Mouse (Mus musculus) CD4-positive, CD25-positive, alpha-beta regulatory T cell, adult 4 months (primary cell): ENCODE measurements around the gene Uqcc3. TPM values are rescaled to one million over a fixed set of nuclear protein-coding genes. Genes with fewer than 3 reads are reported as not detected.
"Not testable (repeated sequence)": the region's sequence is repeated elsewhere in the genome, so short reads cannot be mapped to it uniquely, and the experiment has no call there.

Experiments used
- ATAC-seq: one replicate; pipeline ENCODE4 v1.8.0; 2017
- polyA plus RNA-seq, 2 experiments: library from polyadenylated mRNA; unstranded; fragments of 100-300 nt; shearing (Covaris generic); gene quantifications; one replicate each; pipeline ENCODE4 v1.2.1; 2017

Uqcc3 gene
- polyA plus RNA-seq, result 10 to 100 TPM; 80.7 to 88.3 TPM

DNA sequence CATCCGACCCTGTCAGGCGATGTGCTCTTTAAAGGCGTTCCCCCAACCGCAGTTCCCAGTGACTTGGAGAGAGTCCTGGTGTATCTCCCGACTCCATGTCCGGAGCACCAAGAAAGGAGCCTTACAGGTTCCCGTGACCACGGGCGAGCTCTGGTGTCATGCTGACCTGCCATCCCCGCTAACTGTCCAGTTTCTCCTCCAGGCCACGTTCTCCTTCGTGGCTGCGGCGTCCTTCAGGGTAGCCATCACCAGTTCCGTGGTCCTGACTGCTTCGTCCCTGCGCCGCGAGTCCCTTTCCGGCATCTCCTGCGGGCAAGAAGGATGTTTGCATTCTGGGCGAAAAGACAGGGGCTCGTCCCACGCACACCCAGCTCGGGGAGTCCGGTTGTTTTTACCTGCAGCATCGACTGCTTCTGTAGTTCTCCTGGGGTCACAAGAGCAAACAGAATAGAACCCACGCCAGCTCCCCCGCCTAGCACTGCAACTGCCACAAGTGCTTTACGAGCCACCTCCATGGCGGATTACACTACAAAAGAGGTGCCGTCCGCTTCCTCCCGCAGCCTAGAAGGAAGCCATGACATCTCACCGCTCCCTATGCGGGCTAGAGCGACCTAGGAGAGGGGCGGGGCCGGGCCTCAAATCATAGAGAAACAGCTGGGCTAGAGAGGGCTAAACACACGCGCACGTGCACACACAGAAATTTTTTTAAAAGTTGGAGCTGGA is at the start of gene Uqcc3:
Gene Uqcc3 (minus strand): TSS at position 613 of the 723 bp plus-strand sequence.
- ATAC-seq, result peak; percentile 99

DNA sequence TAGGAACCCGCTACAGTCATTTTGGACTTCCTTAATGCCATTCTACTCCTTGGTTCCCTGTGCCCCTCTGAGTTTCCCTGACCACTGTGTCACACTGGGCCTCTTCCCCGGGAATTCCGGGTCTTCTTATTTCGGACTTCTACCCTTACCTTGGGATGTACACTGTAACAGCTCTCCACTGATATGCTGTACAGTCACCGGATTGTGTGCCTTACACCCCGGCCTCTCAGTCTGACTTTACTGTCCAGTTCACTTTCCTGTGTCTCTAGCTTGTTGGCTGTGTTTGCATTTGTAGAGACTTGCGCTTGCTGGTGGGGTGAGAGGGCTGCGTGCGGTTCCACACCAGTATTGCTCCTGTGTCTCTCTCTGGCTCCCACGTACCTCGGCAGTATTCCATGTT is 49.4 kb upstream of the Uqcc3 start:
- ATAC-seq, result no peak

DNA sequence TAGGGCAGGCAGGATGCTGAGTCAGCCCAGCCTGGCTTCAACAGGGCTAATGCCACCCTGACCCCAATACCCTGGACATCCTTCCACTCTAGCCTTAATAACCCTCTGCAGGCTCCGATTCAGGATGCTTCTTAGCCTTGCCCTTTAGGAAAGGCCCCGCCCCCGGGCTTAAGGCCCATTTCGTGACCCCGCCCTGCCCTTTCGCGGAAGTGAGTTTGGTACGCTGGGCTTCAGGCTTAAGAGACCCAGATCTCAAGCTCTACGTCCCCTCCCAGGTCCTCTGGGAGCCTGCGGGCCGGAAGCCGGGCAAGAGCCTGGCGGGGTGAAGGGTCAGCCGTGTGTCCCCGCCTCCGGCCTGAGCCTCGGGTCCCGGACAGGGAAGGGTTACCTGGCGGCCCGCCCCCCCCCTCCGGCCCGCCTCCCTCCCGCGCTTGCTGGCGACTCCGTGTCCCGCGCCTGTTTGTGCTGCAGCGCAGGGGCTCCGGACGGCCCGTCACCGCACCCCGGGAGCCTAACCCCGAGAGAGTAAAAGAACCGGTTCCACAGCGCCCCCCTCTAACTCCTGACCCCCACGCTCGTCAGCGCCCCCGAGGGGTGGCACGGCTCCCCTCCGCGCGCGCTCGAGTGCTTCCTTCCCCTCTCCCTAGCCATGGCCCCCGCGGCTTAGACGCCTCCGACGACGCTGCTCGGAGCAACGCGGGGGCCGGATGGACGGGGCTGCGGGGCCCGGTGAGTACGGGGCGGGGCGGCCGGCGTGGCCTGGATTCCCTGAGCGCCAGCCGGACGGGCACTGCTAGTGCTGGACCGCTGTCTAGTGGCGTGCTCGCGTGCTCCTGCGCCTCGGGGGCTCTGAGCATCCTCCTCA is 48.7 kb upstream of the Uqcc3 start, which contains the start of the genes Rom1 and Eml3:
Gene Rom1 (minus strand): TSS at position 133 of the 865 bp plus-strand sequence.
Gene Eml3 (plus strand): TSS at position 329 of the 865 bp plus-strand sequence.
- peak; percentile 70 for ATAC-seq

DNA sequence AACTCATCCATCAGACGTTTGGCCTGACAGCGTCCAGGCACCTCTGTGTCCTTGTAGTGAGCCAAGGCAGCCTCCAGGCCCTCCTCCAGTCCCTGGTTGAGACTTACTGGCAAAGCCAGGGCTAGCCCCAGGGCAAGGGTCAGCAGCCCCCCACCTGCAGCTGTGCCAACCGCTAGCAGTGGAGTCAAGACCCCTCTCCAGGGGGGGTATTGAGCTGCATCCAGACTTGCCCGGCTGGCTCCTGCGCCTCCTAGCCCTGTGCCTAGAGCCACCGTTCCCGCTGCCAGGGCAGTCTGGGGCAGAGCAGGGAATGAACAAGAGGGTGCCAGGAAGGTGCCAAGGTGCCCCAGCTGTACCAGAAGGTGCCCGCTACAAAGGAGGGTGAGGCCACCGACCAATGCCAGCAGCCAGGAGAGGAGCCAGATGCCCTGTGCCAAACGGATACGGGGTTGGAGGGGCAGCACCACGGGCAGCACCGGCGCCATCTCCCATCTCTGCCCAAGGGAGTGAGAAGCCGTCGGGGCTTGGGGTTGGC is 48.0 kb upstream of the Uqcc3 start:
- no peak for ATAC-seq

DNA sequence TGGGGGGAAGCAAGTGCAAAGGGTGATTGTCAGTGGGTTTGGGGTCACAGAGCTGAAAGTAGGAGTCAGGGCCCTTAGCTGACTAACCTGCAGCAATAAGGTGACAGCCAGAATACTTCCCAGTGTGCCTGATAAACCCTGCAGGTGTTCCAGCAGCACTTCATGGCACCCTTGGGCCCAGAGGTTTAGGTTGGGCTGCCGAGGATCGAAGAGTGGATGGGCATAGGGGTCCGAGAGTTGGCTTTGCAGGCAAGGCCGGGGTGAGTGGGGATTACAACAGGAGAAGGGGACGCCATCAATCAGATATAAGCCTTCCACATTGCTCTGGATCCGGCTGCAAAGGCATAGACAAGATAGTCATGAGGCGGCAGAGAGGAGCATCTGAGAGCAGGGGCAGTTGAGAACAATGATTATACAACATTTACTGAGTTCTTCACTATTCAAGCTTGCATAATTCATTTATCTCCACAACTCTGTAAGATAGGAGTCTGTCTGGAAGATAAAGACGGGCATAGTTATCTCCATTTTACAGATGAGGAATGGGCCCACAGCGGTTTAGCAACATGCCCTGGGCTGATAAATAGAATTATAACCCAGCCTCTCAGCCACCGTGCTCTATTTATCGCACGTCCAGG is 47.3 kb upstream of the Uqcc3 start:
- no peak for ATAC-seq

DNA sequence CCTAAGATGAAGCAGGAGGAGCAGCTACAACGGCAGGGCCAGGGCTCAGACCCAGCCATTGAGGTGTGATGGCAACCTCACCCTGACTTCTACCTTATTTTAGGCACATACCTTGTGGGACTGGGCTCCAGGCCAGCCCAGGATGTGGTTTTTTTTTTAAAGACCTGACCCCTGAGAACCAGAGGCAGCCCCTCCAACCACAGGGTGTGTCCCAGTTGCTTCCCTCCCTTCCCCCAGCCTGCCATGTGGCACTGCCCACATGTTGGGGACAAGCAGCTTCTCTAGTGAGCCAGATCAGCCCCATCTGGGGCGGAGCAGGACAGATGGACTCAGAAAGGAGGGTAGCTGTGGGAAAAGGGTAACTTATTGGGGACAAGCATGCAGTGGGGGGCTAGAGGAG is 46.0 kb upstream of the Uqcc3 start:
- ATAC-seq, result peak; percentile 35

DNA sequence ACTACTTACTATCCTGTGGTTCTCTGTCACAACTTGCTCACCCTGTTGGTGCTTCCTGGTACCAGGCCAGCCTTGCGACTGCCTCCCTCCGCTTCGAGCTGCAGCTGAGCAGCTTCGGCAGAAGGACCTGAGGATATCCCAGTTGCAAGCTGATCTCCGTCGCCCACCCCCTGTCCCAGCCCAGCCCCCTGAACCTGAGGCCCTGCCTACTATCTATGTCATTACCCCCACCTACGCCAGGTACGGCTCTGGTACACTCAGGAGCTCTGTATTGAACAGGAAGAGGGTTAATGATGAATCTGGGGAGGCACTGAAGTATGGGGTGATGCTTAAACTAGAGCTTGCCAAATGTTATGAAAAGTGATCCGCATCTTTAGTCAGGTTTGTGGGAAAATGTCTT is 41.0 kb upstream of the Uqcc3 start:
- no peak for ATAC-seq

DNA sequence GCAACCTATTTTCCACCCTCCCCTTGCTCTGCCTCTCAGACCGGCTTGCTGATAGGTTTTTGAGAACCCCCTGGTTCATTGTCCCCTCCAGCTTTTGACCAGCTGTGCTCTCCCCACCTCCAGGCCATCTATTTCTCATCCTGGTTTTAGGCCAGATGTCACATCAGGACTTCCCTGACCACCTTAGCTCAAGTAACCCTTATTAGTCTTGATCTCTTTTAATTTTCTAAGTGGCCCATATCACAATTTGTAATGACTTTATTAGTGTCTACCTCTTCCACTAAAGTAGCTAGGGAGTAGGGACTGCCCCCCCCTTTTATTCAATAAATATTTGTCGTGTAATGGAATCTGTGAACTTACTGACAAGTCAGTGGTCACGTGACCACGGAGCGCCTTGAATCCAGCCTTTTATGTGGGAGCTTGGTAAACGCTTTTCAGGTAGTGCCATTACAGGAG is 40.1 kb upstream of the Uqcc3 start:
- peak; percentile 35 for ATAC-seq

DNA sequence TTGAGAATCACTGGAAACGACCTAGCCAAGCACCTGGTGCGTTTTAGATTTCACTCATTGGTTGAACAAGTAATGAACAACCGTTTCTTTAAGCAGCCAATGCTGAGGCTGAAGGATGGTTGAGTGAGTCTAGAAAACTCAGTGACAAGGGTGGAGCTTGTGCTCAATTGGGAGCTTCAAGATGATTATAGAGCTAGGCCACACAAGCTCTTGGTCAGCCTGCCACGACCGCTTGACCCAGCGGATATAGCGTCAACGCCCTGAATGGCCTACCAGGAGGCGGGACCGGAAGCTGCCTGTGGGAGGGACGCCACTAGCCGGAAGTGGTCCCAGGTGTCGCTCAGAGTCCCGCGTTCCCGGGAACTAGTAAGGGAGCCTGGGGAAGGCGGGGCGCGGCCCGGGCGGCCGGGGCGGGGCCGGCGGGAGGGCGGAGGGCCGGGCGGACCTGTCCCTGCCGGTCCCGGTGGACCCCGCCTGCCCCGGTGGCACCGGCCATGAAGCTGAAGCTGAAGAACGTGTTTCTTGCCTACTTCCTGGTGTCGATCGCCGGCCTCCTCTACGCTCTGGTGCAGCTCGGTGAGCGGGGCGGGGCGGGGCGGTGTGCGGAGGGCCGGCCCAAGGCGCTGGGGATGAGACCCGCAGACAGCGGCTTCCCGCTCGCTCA is 39.5 kb upstream of the Uqcc3 start, which contains the start of gene B3gat3:
Gene B3gat3 (plus strand): TSS at position 302 of the 664 bp plus-strand sequence.
- peak; percentile 61 for ATAC-seq

DNA sequence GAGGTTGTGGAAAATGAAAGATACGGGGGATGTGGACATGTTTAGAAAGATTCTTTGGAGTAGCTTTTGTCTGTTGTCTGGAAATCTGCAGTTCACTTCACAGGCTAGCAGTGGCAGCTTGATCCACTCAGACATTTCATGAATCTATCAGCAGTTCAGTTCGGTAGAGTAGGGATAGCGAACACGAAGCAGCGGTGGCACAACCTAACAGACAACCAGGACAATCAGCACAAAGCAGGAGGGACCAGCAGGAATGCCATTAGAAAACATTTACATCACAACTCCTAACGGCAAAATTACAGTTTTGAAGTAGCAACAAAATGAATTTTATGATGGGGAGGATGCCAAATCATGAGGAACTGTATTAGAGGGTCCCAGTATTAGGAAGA is 39.0 kb upstream of the Uqcc3 start:
- no peak for ATAC-seq

DNA sequence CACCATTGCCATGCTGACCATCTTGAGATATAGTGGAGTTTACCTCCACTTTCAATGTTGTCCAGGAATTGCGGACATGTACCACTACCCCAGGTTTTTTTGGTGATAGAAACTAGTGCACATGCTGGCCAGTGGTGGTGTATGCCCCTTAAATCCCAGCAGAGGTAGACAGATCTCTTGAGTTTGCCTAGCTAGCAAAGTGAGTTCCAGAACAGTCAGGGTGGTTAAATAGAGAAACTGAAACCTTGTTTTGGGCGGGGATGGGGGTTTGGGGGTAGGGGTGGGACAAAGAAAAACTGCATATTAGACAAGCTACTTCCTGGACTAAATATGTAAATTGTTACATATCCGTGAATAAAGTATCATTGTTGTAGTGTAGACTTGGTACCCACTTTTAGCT is 38.3 kb upstream of the Uqcc3 start:
- peak; percentile 38 for ATAC-seq

DNA sequence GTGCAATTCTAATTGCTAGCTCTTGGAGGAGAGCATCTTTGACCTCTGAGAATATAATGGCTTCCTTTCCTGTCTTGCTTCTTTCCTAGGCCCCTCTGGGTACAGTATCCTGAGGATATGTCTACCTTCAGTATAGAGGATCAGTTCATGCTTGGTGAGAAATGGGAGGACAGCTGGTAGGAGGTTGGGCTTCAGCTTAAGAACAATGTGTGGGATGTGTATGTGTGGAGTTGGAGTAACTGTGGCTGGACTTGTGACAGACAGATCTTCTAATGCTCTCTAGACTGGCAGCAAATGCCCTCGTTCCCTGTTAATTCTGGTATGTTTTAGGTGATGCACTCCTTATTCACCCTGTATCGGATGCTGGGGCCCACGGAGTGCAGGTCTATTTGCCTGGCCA is 33.5 kb upstream of the Uqcc3 start:
- ATAC-seq, result no peak

DNA sequence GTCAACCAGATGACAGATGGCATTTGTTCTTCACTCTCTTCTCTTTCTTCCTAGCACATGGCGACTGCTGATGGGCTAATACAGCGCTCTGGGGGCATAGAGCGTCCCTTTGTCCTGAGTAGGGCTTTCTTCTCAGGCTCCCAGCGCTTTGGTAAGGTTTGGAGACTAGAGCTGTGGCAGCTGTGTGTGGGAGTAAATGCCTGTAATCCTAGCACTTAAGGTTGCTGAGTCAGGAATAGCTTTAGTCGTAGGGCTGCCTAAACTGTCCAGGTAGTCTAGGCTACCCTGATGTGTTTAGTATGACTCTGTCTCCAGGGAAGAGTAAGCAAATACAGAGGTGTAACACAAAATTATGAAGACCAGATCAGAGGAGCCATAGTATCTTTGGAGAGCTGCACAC is 31.1 kb upstream of the Uqcc3 start:
- ATAC-seq, result no peak

DNA sequence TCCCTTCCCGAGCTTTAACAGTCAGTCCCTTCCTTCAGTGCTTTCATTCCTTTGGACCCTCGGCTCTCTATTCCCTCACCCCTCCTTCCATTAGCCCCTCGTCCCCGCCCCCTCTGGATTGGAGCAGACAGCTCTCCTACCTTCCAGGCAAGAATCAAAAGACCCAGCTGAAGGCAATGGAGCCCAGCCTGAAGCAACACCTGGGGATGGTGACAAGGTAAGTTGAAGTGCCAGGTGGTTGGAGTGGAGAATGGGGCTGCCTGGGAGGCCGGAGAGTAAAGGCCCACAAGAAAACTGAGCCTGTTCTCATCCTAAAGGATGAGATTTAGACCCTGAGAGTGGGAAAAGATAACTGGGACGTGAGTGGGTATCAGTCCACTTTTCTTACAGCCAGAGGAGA is 27.8 kb upstream of the Uqcc3 start:
- no peak for ATAC-seq

DNA sequence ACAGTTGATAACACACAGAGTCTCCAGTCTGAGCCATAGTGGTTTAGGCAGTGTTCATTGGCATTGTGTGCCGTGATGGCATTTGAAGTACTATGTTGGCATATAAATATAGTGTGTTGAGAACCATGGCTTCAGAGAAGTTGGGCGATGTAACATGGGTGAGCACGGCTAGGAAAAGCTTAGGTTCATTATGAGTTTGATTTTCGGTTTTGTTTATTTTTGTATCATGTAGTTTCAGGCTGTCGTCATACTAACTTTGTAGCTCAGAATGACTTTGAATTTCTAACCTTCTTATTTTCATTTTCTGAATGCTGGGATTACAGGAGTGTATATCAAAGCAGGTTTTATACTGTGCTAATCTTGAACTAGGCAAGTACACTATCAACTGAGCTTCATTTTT is 22.7 kb upstream of the Uqcc3 start:
- no peak for ATAC-seq

DNA sequence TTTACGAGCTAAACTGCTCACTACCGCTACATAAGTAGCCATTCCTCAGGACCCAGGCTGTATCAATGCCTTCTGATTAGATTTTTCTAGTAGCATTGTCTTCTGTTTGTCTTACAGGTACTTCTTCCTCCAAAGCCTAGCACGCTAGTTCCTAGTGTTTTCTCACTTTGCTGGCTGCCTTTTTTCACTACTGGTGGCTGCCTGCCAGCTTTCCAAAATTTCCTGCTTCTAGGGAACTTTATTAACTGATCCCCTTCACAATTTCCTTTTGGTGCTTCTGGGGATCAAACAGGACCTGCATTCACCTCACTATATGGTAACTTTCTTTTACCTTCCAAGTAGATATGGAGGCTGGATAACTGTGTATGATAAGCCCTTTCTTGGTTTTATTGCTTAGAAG is 18.4 kb upstream of the Uqcc3 start:
- no peak for ATAC-seq

DNA sequence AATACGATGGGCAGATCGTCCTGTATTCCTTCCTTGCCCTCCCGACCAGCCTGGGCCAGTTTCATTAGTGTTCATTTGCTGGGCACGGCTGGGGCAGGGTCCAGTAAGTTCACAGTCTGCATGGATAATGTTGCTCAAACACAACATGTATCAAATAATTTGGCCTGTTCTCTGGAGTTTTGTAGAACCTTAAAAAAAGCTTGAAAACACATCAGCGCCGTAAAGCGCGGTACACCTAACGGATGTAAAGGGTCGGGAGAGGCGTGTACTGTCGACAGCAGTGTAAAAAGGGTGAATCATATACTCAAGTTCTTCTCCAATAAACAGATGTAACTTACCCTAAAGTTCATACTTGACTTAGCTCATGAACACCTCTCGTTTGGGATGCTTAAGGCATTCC is 17.9 kb upstream of the Uqcc3 start:
- ATAC-seq, result peak; percentile 19

DNA sequence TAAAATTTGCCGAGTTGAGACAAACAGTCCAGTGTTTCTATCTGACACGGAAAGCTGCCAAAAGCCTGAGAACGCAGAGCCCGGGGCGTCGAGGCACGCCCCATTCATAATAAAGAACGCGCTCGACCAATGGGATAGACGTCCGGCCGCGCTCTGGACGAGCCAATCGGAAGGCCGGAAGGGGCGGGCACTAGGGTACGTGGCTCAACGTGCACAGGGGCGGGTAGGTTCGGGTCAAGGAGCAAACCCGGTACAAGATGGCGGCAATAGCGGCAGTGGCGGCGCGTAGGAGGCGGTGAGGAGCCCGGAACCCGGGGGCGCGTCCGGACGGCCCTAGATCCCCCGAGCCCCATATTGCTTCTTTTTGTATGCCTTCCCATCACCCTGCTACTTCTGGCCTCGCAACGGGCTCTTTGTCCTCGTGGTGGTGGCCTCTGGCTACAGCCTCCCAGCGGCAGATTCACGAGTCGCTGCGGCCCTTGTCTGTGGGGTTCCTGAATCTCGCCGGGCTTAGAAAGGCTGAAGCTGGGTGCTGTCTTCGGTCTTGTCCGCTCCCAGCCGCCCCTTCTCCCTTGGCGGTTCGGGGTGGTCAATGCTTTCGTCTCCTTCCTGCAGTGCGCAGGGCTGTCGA is 17.3 kb upstream of the Uqcc3 start, which contains the start of gene Ganab:
Gene Ganab (plus strand): TSS at position 207 of the 631 bp plus-strand sequence.
- peak; percentile 98 for ATAC-seq

DNA sequence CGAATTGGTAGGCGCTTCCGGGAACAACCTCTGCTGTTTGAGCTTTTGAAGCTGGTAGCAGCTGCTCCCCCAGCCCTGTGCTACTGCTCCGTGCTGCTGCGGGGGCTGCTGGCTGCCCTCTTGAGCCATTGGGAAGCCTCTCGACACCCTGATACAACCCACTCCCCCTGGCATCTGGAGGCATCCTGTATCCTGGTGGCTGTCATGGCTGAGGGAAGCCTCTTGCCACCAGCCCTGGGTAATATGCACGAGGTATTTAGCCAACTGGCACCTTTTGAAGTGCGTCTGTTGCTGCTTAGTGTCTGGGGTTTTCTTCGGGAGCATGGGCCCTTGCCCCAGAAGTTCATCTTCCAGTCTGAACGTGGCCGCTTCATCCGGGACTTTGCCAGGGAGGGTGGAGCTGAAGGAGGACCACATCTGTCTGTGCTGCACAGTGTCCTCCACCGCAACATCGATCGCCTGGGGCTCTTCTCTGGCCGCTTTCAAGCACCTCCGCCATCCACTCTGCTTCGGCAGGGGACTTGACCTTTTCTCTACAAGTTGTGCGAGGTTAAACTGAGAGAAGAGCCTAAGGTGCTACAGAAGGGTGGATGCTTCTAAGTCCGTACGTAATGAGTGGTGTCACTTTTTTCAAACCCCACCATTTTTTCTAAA is 16.6 kb upstream of the Uqcc3 start:
- not testable (repeated sequence) for ATAC-seq

DNA sequence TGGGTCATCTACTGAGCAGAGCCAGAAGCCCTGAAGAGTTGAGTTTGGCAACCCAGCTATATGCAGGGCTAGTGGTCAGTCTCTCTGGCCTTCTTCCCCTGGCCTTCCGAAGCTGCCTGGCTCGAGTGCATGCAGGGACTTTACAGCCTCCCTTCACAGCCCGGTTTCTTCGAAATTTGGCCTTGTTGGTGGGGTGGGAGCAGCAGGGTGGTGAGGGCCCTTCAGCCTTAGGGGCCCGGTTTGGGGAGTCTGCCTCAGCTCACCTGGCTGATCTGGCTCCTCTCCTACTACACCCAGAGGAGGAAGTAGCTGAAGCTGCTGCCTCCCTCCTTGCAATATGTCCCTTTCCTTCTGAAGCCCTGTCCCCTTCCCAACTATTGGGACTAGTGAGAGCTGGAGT is 15.5 kb upstream of the Uqcc3 start:
- ATAC-seq, result not testable (repeated sequence)

DNA sequence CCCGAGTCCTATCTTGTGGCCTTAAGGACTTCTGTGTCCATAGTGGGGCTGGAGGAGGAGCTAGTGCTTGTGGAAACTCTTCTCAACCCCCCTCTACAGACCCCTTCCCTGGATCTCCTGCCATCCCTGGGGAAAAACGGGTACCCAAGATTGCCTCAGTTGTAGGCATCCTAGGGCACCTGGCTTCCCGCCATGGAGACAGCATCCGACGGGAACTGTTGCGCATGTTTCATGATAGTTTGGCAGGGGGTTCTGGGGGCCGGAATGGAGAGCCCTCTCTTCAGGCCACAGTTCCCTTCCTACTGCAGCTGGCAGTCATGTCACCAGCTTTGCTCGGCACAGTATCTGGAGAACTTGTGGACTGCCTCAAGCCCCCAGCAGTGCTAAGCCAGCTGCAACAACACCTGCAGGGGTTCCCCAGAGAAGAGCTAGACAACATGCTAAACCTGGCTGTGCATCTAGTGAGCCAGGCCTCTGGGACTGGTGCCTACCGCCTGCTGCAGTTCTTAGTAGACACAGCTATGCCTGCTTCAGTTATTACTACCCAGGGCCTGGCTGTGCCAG is 14.8 kb upstream of the Uqcc3 start:
- ATAC-seq, result no peak
